8 mouse cellular contexts compared by ENCODE assay signal in the genomic region with DNA sequence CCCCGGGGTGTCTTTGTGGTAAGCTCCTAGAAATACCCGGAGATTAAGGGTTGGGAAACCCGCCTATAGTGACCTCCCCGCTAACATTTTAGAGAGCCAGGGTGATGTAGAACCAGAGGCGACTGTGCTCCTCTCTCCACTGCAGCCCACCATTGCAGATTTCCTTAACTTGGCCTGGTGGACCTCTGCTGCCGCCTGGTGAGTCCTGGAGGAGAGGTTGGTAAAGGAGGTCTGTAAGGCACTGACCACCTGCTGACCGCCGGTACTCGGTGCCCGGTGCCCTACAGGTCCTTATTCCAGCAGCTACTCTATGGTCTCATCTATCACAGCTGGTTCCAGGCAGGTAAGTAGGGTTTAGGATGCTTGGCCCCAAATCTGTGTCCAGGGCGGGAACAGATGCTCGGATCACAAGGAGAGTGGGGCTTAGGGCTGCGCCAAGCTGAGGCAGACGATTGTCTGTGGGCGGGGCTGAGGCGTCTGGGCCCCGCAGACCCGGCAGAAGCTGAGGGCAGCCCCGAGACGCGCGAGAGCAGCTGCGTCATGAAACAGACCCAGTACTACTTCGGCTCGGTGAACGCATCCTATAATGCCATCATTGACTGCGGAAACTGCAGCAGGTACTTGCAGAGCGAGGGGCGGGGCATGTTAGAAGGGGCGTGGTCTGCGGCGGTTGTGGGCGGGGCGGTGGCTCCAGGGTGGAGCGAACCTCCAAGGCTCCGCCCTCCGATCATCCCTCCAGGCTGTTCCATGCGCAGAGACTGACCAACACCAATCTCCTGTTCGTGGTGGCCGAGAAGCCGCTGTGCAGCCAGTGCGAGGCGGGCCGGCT. TPM values are rescaled to one million over a fixed set of nuclear protein-coding genes. Genes with fewer than 3 reads are reported as not detected.
DNase-seq lines count a peak whose midpoint lies in the region; ATAC-seq and TF ChIP-seq lines count a peak whose summit lies in the region.

No protein-coding gene starts in this region.

- H3K36me3 ChIP-seq in hindbrain, embryonic 13.5 days, result peaks cover 28% of the 10 kb centered on the region

- H3K9me3 ChIP-seq in hindbrain, embryonic 13.5 days, result no peaks in the 10 kb centered on the region

- peak overlapping the region; percentile 46 for H3K4me2 ChIP-seq in hindbrain, embryonic 13.5 days

- H3K27me3 ChIP-seq in hindbrain, embryonic 13.5 days, result peaks cover 58% of the 10 kb centered on the region

- no peak; the same call in 1 of the 2 replicates for ATAC-seq in hindbrain, embryonic 13.5 days (ENCODE audit: low FRiP score)

- WGBS in hindbrain, embryonic 13.5 days, result 7% methylated on average over 42 of the region's 44 CpGs

- H3K4me1 ChIP-seq in brown adipose tissue, adult 24 weeks (ENCODE audit: control insufficient read depth, insufficient read depth, insufficient read length, low read length), result no peaks in the 10 kb centered on the region
- H3K4me1 ChIP-seq in hindbrain, embryonic 13.5 days (replicated peaks), result peaks cover 27% of the 10 kb centered on the region

- H3K4me3 ChIP-seq in brown adipose tissue, adult 24 weeks (ENCODE audit: insufficient read depth, low read depth, low read length), result peak overlapping the region; percentile 24; the same call in 1 of the 2 replicates
- peak overlapping the region; percentile 26 for H3K4me3 ChIP-seq in hindbrain, embryonic 13.5 days
- H3K4me3 ChIP-seq in left cerebral cortex, adult 2 months, result peak overlapping the region; percentile 40

- intact Hi-C loops in left cerebral cortex, adult 2 months (cut with DNase I), result no loop called here

- peak; percentile 89 for DNase-seq in ES-CJ7 (ENCODE audit: low read depth, low spot score)
- DNase-seq in forelimb bud, embryonic 11.5 days (ENCODE audit: low read depth, low spot score), result peak; percentile 60
- peak; percentile 70 to 78 for DNase-seq in left cerebral cortex, adult 2 months (ENCODE audit: extremely low spot score in 1 of 2, low spot score in 2 of 2)
- DNase-seq in lung, postnatal 4 days, result peak; percentile 79 to 84
- peak; percentile 86 for DNase-seq in retina, embryonic 14.5 days (ENCODE audit: low spot score)
- DNase-seq in thymus, postnatal 25 days, result peak; percentile 86

- no peak for TF ChIP-seq CTCF in left cerebral cortex, adult 2 months (IDR thresholded peaks at IDR 0.05)

- peak overlapping the region; percentile 55 for H3K9ac ChIP-seq in hindbrain, embryonic 13.5 days

- H3K27ac ChIP-seq in brown adipose tissue, adult 24 weeks (replicated peaks; ENCODE audit: low read depth, low read length), result no peak overlapping the region
- no peak overlapping the region for H3K27ac ChIP-seq in hindbrain, embryonic 13.5 days
- H3K27ac ChIP-seq in left cerebral cortex, adult 2 months, result no peak overlapping the region

RNA-seq across cellular contexts. Expression of a gene that starts 7.3 kb away (rescaled TPM):
- 11.9 and 14.1 TPM in 2 replicates for polyA plus RNA-seq in brown adipose tissue, adult 24 weeks (2012; ENCODE audit: insufficient read depth, insufficient read length, missing spikeins)
- polyA plus RNA-seq in hindbrain, embryonic 13.5 days (2015; fragmentation: Nextera tagmentation; extraction: Ambion mirVana), result 44.7 and 46.0 TPM in 2 replicates
- total RNA-seq in left cerebral cortex, adult 2 months (2021), result 10 to 100 TPM; 35.3 to 35.6 TPM

RNA-seq across cellular contexts. Expression of a gene that starts 15.6 kb away (rescaled TPM):
- 6.1 and 6.3 TPM in 2 replicates for polyA plus RNA-seq in brown adipose tissue, adult 24 weeks (2012; ENCODE audit: insufficient read depth, insufficient read length, missing spikeins)
- 38.9 and 39.1 TPM in 2 replicates for polyA plus RNA-seq in hindbrain, embryonic 13.5 days (2015; fragmentation: Nextera tagmentation; extraction: Ambion mirVana)
- total RNA-seq in left cerebral cortex, adult 2 months (2021), result 10 to 100 TPM; 14.7 to 16.7 TPM

RNA-seq across cellular contexts. Expression of a gene that starts 15.6 kb away (rescaled TPM):
- polyA plus RNA-seq in brown adipose tissue, adult 24 weeks (2012; ENCODE audit: insufficient read depth, insufficient read length, missing spikeins), result 19.2 and 22.5 TPM in 2 replicates
- 68.6 and 71.1 TPM in 2 replicates for polyA plus RNA-seq in hindbrain, embryonic 13.5 days (2015; fragmentation: Nextera tagmentation; extraction: Ambion mirVana)
- 10 to 100 TPM; 39.7 to 48.3 TPM for total RNA-seq in left cerebral cortex, adult 2 months (2021)

RNA-seq across cellular contexts. Expression of a gene that starts 20.7 kb away (rescaled TPM):
- polyA plus RNA-seq in brown adipose tissue, adult 24 weeks (2012; ENCODE audit: insufficient read depth, insufficient read length, missing spikeins), result not detected in 2 replicates
- 2.6 and 4.0 TPM in 2 replicates for polyA plus RNA-seq in hindbrain, embryonic 13.5 days (2015; fragmentation: Nextera tagmentation; extraction: Ambion mirVana)
- 1 to 10 TPM; 3.8 to 4.7 TPM for total RNA-seq in left cerebral cortex, adult 2 months (2021)

RNA-seq across cellular contexts. Expression of a gene that starts 24.9 kb away (rescaled TPM):
- polyA plus RNA-seq in brown adipose tissue, adult 24 weeks (2012; ENCODE audit: insufficient read depth, insufficient read length, missing spikeins), result 10.9 and 15.2 TPM in 2 replicates
- 36.7 and 36.9 TPM in 2 replicates for polyA plus RNA-seq in hindbrain, embryonic 13.5 days (2015; fragmentation: Nextera tagmentation; extraction: Ambion mirVana)
- 10 to 100 TPM; 19.7 to 20.5 TPM for total RNA-seq in left cerebral cortex, adult 2 months (2021)
